Comparison of ENCODE assay signal across 10 mouse cellular contexts in genomic region chr2:170442535-170442934, GRCm38 (mm10). TPM values are rescaled to one million over a fixed set of nuclear protein-coding genes. Genes with fewer than 3 reads are reported as not detected.
DNase-seq lines count a peak whose midpoint lies in the region; ATAC-seq and TF ChIP-seq lines count a peak whose summit lies in the region.
"Had no signal": no experiment of that assay in that cellular context is flagged by ENCODE, and none has a peak within 500 bp of the region (broad histone marks: within the 10 kb centered on the region; RNA-seq: fewer than 3 reads in every experiment).

No protein-coding gene starts in this region.

- no peak overlapping the region for H3K27ac ChIP-seq in gastrocnemius, adult 2 months
- H3K27ac ChIP-seq: midbrain, embryonic 12.5 days had no signal

- peak; percentile 48 for TF ChIP-seq CTCF in gastrocnemius, adult 2 months (IDR thresholded peaks at IDR 0.05)

- 0 out of 2 replicates have a peak, but pooled peaks have one; percentile 40 for ATAC-seq in megakaryocyte-erythroid progenitor cell, adult 5-6 weeks (replicated peaks; ENCODE audit: low FRiP score, low TSS enrichment, poor library complexity, severe bottlenecking)

- no peak for DNase-seq in gastrocnemius, adult 2 months
- DNase-seq in gastrocnemius, postnatal 25 days = no peak
- peak; percentile 48 for DNase-seq in right cerebral cortex, postnatal 4 days
- no peak for DNase-seq in right cerebral cortex, adult 18-20 months
- DNase-seq in cerebellum, postnatal 10 days = peak; percentile 54 to 64
- no peak for DNase-seq in gastrocnemius, postnatal 4 days (ENCODE audit: low spot score in 2 of 2)
- DNase-seq in frontal cortex, postnatal 25 days (ENCODE audit: low spot score in 2 of 2) = no peak

- H3K4me3 ChIP-seq in gastrocnemius, adult 2 months = no peak overlapping the region
- H3K4me3 ChIP-seq: midbrain, embryonic 12.5 days had no signal

- intact Hi-C loops in gastrocnemius, adult 2 months (cut with DNase I) = no loop called here

RNA-seq across cellular contexts. Expression of gene Bcas1, which starts 14.9 kb away (rescaled TPM):
- under 1 TPM; 0.50 to 0.89 TPM for total RNA-seq in gastrocnemius, adult 2 months (2021)
- total RNA-seq in gastrocnemius, postnatal 25 days (2021) = 1 to 10 TPM; 1.7 to 1.9 TPM
- total RNA-seq in megakaryocyte-erythroid progenitor cell, adult 5-6 weeks (2014; fragmentation: Nextera tagmentation) = not detected in 2 replicates
- 0.61 TPM in 1 of 2 replicates, not detected in the other for total RNA-seq in megakaryocyte-erythroid progenitor cell, adult 5-6 weeks (2017)
- total RNA-seq in gastrocnemius, postnatal 4 days (2021) = 1 to 10 TPM; 4.9 to 5.1 TPM
- total RNA-seq: hematopoietic stem cell, adult 5-6 weeks had no signal

RNA-seq across cellular contexts. Expression of gene Pfdn4, which starts 53.7 kb away (rescaled TPM):
- 10 to 100 TPM; 11.8 to 14.4 TPM for total RNA-seq in gastrocnemius, adult 2 months (2021)
- 10 to 100 TPM; 12.9 to 14.2 TPM for total RNA-seq in gastrocnemius, postnatal 25 days (2021)
- 53.8 and 62.9 TPM in 2 replicates for total RNA-seq in megakaryocyte-erythroid progenitor cell, adult 5-6 weeks (2014; fragmentation: Nextera tagmentation)
- 90.7 and 91.2 TPM in 2 replicates for total RNA-seq in megakaryocyte-erythroid progenitor cell, adult 5-6 weeks (2017)
- total RNA-seq in gastrocnemius, postnatal 4 days (2021) = 10 to 100 TPM; 22.7 to 32.4 TPM

RNA-seq across cellular contexts. Expression of gene Cyp24a1, which starts 54.4 kb away (rescaled TPM):
- not detected for total RNA-seq in gastrocnemius, adult 2 months (2021)
- total RNA-seq in gastrocnemius, postnatal 25 days (2021) = not detected
- total RNA-seq in megakaryocyte-erythroid progenitor cell, adult 5-6 weeks (2014; fragmentation: Nextera tagmentation) = not detected in 2 replicates
- total RNA-seq in megakaryocyte-erythroid progenitor cell, adult 5-6 weeks (2017) = not detected in 2 replicates
- total RNA-seq in gastrocnemius, postnatal 4 days (2021) = not detected
- total RNA-seq: hematopoietic stem cell, adult 5-6 weeks had no signal

Comparison
In these comparisons a context has a peak if more than half of its experiments do, and no peak if none do; other contexts are left out.
1. DNase-seq: peak in right cerebral cortex, postnatal 4 days (single experiment) and cerebellum, postnatal 10 days (2 of 2); none in gastrocnemius, adult 2 months (single experiment), gastrocnemius, postnatal 25 days (single experiment), right cerebral cortex, adult 18-20 months (single experiment), gastrocnemius, postnatal 4 days (0 of 2) and frontal cortex, postnatal 25 days (0 of 2).